Mouse (Mus musculus) bone marrow macrophage, adult 2 months (primary cell): Measurements from ENCODE around the gene 1700057G04Rik.

Source experiments
- CTCF ChIP-seq: IDR thresholded peaks from 2 replicates; pipeline ENCODE4 v1.5.1; 2012; ENCODE audit warnings: low read depth, mild to moderate bottlenecking, low read length, moderate library complexity
- POLR2A ChIP-seq: IDR thresholded peaks from 2 replicates; pipeline ENCODE4 v1.6.1; 2012; ENCODE audit warnings: mild to moderate bottlenecking, low read depth, low read length, borderline replicate concordance

DNA sequence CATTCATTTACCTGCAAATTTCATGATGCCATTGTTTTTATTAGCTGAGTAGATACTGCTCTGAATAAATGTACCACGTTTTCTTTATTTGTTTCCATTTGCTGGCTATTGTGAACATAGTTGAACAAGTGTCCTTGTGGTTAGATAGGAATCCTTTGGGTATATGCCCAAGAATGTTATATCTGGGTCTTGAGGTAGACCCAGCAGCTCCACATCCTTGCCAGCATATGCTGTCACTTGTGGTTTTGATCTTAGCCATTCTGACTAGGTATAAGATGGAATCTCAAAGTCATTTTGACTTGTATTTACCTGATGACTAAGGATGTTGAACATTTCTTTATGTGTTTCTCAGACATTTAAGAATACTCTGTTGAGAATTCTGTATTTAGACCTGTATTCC is 77.7 kb downstream of the 1700057G04Rik start:
- TF ChIP-seq CTCF (no peak), POLR2A (no peak)
